Mouse (Mus musculus) intestine, embryonic 14.5 days (tissue): ENCODE measurements around the gene Polm. TPM values are rescaled to one million over a fixed set of nuclear protein-coding genes. Genes with fewer than 3 reads are reported as not detected.

Source experiments
- ATAC-seq: fragments of 200-750 bp; cut with Nextera tagmentation; replicated peaks from 2 replicates; pipeline ENCODE4 v1.8.0; 2017; ENCODE audit warnings: low read depth, moderate number of reproducible peaks, moderate TSS enrichment, moderate library complexity; ENCODE audit not compliant: low FRiP score, low TSS enrichment
- DNase-seq: peaks from one replicate; pipeline ENCODE4 v3.0.0-alpha.2; 2018; ENCODE audit warnings: low spot score
- H3K27ac ChIP-seq: fragments of 300-500 bp; sonication (generic); 2 replicates; pipeline ENCODE4 v1.5.1; 2014; ENCODE audit warnings: low read depth, mild to moderate bottlenecking, control low read depth
- H3K27me3 ChIP-seq: fragments of 300-500 bp; sonication (generic); replicated peaks from 2 replicates; pipeline ENCODE4 v1.6.1; 2014; ENCODE audit warnings: low read length, control low read depth; ENCODE audit not compliant: control insufficient read depth, insufficient read depth
- H3K36me3 ChIP-seq: fragments of 300-500 bp; sonication (generic); 2 replicates; pipeline ENCODE4 v1.6.1; 2014; ENCODE audit warnings: low read length, control low read depth; ENCODE audit not compliant: control insufficient read depth, insufficient read depth
- H3K4me1 ChIP-seq: fragments of 300-500 bp; sonication (generic); replicated peaks from 2 replicates; pipeline ENCODE4 v1.6.1; 2014; ENCODE audit warnings: low read length, control low read depth, mixed read lengths; ENCODE audit not compliant: control insufficient read depth, insufficient read depth
- H3K4me2 ChIP-seq: fragments of 300-500 bp; sonication (generic); 2 replicates; pipeline ENCODE4 v1.6.1; 2014; ENCODE audit warnings: low read length
- H3K4me3 ChIP-seq: fragments of 300-500 bp; sonication (generic); 2 replicates; pipeline ENCODE4 v1.5.1; 2014; ENCODE audit warnings: low read depth, low read length, control low read depth, mixed read lengths
- H3K9ac ChIP-seq: fragments of 300-500 bp; sonication (generic); 2 replicates; pipeline ENCODE4 v1.6.1; 2014; ENCODE audit warnings: mild to moderate bottlenecking, low read length
- H3K9me3 ChIP-seq: fragments of 300-500 bp; sonication (generic); 2 replicates; pipeline ENCODE4 v1.6.1; 2016; ENCODE audit warnings: low read length, control low read depth; ENCODE audit not compliant: control insufficient read depth
- WGBS: fragments of 180-500 bp; shearing (Covaris S2); extraction: QIAGEN DNeasy Blood & Tissue Kit; methylation state at CpG from one replicate; pipeline ENCODE4 v1.1.7; 2014; 5-methylcytosine and 5-hydroxymethylcytosine counted together
- polyA plus RNA-seq: library from polyadenylated mRNA; unstranded; fragments of >200 nt; fragmentation: Nextera tagmentation; extraction: Ambion mirVana; gene quantifications from 2 replicates; pipeline ENCODE4 v1.2.1, GENCODE M21; 2014

The Polm gene
- polyA plus RNA-seq, 1 experiment from 2014 or later: 10.2 TPM

DNA sequence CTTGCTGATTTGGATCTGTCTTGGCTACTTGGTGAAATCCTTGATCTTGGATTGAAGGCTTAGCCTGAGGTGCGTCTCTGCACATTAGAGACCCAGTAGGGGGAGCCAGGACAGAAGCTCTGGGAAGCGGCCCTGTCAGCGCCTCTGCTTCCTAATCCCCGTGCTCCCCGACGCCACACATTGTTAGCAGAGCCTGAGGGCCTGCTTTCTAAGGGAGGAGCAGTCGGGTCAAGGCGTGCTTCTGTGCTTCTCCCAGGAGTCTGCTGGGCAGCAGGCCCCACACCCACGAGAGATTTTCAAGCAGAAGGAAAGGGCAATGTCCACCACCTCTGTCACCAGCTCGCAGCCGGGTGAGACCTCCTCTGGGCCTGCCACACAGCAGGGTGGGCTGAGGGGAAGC, 40.4 kb downstream of the Polm start:
- peaks cover 87% of the 10 kb centered on the region for H3K36me3 ChIP-seq
- no peak for ATAC-seq

DNA sequence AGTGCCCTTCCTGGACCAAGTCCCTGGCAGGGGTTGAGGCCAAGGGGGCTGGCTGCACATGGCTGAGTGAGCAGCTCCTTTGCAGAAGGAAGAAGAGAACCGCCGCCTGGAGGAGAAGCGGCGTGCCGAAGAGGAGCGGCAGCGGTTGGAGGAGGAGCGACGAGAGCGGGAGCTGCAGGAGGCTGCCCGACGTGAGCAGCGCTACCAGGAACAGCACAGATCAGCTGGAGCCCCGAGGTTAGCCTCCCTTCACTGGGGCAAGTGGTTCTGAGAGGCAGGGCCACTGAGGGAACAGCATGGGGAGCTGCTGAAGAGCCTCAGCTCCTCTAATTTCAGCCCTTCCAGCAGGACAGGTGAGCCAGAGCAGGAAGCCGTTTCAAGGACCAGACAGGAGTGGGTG, 40.9 kb downstream of the Polm start:
- Histone ChIP-seq H3K27ac (no peak overlapping the region), H3K9me3 (no peaks in the 10 kb centered on the region), H3K4me3 (no peak overlapping the region), H3K4me2 (no peak overlapping the region), H3K36me3 (peaks cover 91% of the 10 kb centered on the region), H3K9ac (no peak overlapping the region), H3K4me1 (no peaks in the 10 kb centered on the region; the same call in 1 of the 2 replicates), H3K27me3 (no peaks in the 10 kb centered on the region)
- DNase-seq: no peak
- WGBS: 84% methylated on average over 15 of the region's 15 CpGs
- no peak for ATAC-seq

More for the DNA sequence above, 40.4 kb downstream of the Polm start:
- Histone ChIP-seq H3K9me3 (no peaks in the 10 kb centered on the region), H3K4me2 (no peak overlapping the region), H3K4me3 (no peak overlapping the region), H3K9ac (no peak overlapping the region), H3K27ac (no peak overlapping the region), H3K27me3 (no peaks in the 10 kb centered on the region), H3K4me1 (no peaks in the 10 kb centered on the region; the same call in 1 of the 2 replicates)
- 80% methylated on average over 11 of the region's 11 CpGs for WGBS
- no peak for DNase-seq

DNA sequence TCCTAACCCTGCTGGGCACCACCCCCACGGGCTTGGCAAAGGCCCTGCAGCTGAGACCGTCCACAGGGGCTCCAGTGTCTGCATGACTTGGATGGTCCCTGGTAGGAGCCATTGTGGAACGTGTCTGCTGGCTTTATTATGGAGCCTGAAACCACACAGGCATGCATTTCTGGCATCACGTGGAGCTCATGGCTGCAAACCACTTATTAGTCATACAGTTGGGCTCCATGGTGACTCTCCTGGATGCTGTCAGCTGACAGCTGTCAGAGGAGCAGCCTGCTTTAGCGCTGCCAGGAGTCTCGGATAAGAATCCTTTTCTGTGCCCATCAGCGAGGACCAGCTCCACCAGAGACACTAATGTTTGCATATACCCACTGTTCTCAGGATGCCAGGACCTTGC, 42.1 kb downstream of the Polm start:
- Histone ChIP-seq H3K4me2 (no peak overlapping the region), H3K9me3 (no peaks in the 10 kb centered on the region), H3K27ac (no peak overlapping the region), H3K36me3 (peaks cover 95% of the 10 kb centered on the region), H3K27me3 (no peaks in the 10 kb centered on the region), H3K9ac (no peak overlapping the region), H3K4me3 (no peak overlapping the region), H3K4me1 (no peaks in the 10 kb centered on the region; the same call in 1 of the 2 replicates)
- DNase-seq (no peak), ATAC-seq (no peak)
- WGBS: 89% methylated on average over 7 of the region's 7 CpGs

DNA sequence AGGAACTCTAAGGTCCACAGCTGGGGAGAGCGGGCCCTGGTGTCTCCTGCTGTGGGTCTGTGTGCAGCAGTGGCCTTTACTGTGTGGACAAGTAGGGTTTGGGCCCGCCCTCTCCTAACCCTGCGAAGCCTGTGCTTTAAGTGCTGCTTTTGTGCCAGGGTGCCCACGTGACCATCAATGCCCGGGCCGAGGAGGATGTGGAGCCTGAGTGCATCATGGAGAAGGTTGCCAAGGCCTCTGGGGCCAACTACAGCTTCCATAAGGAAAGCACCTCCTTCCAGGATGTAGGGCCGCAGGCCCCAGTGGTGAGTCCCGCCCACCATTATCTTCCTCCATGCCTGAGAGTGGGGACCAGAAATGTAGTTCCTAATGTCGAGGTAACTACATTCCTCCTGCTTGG, 42.5 kb downstream of the Polm start:
- ATAC-seq (no peak), DNase-seq (no peak)
- no peak overlapping the region for H3K4me3 ChIP-seq
- no peaks in the 10 kb centered on the region for H3K27me3 ChIP-seq
- no peak overlapping the region for H3K9ac ChIP-seq
- H3K4me1 ChIP-seq: no peaks in the 10 kb centered on the region; the same call in 1 of the 2 replicates
- H3K4me2 ChIP-seq: no peak overlapping the region
- 91% methylated on average over 9 of the region's 9 CpGs for WGBS
- H3K9me3 ChIP-seq: no peaks in the 10 kb centered on the region
- no peak overlapping the region for H3K27ac ChIP-seq
- H3K36me3 ChIP-seq: peaks cover 95% of the 10 kb centered on the region

DNA sequence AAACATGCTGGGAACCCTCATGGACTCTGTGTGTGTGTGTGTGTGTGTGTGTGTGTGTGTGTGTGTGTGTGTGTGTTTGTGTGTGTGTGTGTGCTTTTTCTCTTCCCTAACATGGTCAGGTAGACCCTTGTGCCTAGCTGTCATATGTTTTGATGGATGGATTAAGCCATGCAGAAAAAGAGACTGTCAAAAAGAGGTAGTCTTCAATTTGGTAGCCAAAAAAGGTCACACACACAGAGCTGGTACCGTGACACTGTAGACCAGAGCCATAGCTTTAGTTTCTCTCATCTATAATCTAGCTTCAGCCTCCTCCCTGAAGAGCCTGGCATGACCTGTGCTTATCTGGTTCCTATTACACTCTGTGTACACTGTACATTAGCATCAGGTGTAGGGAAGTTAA, 47.4 kb downstream of the Polm start:
- no peak overlapping the region for H3K9ac ChIP-seq
- no peak overlapping the region for H3K4me2 ChIP-seq
- H3K4me1 ChIP-seq: peaks cover 18% of the 10 kb centered on the region
- H3K27me3 ChIP-seq: no peaks in the 10 kb centered on the region
- 92% methylated on average over 1 of the region's 1 CpGs for whole genome bisulfite sequencing
- H3K27ac ChIP-seq: no peak overlapping the region
- ATAC-seq (no peak), DNase-seq (no peak)
- no peak overlapping the region for H3K4me3 ChIP-seq
- no peaks in the 10 kb centered on the region for H3K9me3 ChIP-seq
- peaks cover 48% of the 10 kb centered on the region for H3K36me3 ChIP-seq

DNA sequence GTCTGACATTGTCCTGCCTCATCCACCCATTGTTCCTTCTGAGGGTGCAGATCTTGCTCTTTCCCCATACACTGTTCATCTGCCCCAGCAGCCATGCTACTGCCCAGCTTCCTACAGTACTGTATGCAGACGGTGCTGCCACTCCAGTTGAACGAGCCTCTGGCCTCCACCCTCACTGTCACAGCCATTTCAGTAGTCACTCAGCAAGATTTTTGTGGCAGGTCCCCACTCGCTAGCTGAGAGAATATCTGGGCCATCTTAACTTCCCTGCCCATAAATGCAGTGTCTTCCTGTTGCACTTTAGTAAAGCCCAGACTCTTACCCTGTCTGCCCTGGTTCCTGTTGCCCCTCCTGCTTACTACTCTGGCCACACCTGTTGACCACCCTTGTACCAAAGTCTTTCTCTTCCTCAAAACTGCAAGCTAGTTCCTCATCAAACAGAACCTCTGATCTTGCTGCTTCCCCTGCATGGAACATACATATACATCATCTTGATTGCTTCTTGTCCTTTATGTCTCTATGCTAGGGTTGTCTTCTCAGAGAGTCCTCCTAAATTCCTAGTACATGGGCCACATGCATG, 48.0 kb downstream of the Polm start:
- no peak overlapping the region for H3K4me3 ChIP-seq
- ATAC-seq (no peak), DNase-seq (no peak)
- no peak overlapping the region for H3K27ac ChIP-seq
- H3K27me3 ChIP-seq: no peaks in the 10 kb centered on the region
- peaks cover 42% of the 10 kb centered on the region for H3K36me3 ChIP-seq
- WGBS: 90% methylated on average over 3 of the region's 3 CpGs
- no peak overlapping the region for H3K9ac ChIP-seq
- H3K4me1 ChIP-seq: peaks cover 18% of the 10 kb centered on the region
- peak overlapping the region; percentile 97 for H3K4me2 ChIP-seq
- no peaks in the 10 kb centered on the region for H3K9me3 ChIP-seq

DNA sequence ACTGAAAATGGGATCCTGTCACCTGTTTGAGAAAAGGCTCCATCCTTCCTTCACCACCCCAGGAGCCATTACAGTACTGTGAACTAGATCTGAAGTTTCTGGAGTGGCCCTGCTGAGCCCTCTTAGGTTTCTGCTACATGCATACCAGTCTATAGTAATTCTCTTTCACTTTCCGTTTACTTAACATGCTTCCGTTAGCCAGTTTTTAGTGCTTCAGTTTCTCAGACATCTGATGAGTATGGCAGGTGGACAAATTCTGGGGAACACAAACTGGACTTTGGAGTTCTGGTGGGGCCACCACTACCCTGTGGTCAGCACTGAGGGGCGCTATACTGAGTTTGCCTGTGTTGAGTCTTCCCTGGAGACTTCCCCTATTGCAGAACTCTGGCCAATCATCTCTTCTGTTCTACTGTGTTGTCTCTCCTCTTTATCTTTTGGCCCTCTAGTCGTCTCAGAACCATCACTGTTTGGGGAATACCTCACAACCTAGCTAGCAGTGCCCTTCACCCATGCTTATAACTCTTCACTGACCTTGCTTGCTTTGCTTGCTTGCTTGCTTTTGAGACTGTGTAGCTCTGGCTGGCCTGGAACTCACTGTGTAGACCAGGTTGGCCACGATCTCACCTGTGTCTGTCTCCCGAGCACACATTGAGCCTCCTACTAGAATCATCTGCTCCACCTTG, 48.6 kb downstream of the Polm start:
- peak overlapping the region; percentile 84 for H3K9ac ChIP-seq
- peak overlapping the region; percentile 97 for H3K4me2 ChIP-seq
- peak overlapping the region; percentile 93 for H3K27ac ChIP-seq
- no peak; the same call in 1 of the 2 replicates for ATAC-seq
- H3K27me3 ChIP-seq: no peaks in the 10 kb centered on the region
- peaks cover 18% of the 10 kb centered on the region for H3K4me1 ChIP-seq
- H3K9me3 ChIP-seq: no peaks in the 10 kb centered on the region
- no peak for DNase-seq
- WGBS: 56% methylated on average over 6 of the region's 6 CpGs
- peaks cover 35% of the 10 kb centered on the region for H3K36me3 ChIP-seq
- peak overlapping the region; percentile 80 for H3K4me3 ChIP-seq

DNA sequence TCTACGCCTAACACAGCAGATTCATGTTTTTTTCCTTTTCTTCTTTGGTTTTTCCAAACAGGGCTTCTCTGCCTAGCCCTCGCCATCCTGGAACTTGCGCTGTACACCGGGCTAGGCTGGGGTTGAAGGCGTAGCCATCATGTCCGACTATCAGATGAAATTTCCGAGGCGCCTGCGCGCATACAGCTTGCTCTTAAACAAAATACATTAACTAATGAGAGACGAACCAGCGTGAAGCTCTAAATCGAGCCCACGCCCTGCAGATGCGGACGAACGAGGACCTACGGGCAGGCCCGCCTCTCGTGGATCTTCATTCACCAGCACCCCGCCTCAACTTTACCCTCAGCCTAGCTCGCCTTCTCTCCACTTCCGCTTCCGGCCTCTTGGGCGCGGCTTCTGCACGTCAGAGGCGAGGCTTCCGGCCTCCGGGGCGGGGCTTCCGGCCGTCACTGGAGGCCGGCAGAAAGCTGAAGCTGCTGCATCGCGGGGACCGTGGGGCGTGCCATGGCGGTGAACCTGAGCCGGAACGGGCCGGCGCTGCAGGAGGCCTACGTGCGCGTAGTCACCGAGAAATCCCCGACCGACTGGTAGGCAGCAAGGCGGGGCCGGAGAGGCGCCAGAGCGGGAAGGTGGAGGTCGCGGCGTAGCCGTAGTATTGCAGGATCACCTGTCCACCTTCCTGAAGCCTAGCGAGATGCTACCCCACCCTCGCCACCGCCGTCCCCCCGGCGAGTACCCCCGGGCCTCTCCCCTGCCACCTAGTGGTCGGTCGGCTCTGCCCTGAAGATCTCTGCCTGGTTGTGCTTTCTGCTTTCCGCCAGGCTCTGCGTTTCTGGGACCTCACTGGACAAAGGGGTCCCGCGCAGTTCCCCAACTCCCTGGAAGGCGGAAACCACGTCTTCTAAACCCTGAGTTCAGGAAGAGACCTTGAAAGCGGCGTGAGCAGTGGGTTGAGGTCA, 49.5 kb downstream of the Polm start, which contains the start of gene Dbnl:
Gene Dbnl, plus strand, starts transcription at position 433 of the 959 bp plus-strand sequence.
- ATAC-seq: peak; percentile 96
- under 1% methylated on average over 73 of the region's 74 CpGs for WGBS
- peak within 1 kb of the TSS; percentile 97 for H3K4me2 ChIP-seq
- peak within 1 kb of the TSS; percentile 84 for H3K9ac ChIP-seq
- no peaks in the 10 kb centered on the region for H3K9me3 ChIP-seq
- H3K4me1 ChIP-seq: peaks cover 18% of the 10 kb centered on the region
- DNase-seq: peak; percentile 95
- peak within 1 kb of the TSS; percentile 93 for H3K27ac ChIP-seq
- H3K36me3 ChIP-seq: peaks cover 27% of the 10 kb centered on the region
- H3K27me3 ChIP-seq: no peaks in the 10 kb centered on the region
- peak within 1 kb of the TSS; percentile 80 for H3K4me3 ChIP-seq
